ENCODE assay signal across 35 mouse cellular contexts in the genomic region with DNA sequence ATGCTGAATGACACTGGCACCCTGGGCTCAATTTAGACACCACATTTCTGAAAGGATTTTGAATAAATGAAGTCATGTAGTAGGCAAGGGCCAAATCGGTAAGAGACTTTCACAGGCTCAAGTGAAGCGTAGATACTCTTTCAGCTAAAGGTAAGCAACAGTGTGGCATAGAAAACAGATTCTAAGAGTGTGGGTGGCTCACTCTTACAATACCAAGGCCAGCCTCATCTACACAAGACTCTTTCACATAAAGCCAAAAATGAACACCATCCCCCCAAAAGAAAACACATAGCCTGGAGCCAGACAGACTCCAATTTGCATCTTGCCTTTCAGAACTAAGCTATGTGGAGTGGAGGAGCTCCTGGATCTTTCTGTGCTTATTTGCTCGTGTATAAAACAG. TPM values are rescaled to one million over a fixed set of nuclear protein-coding genes. Genes with fewer than 3 reads are reported as not detected.
"Had no signal": no experiment of that assay in that cellular context is flagged by ENCODE, and none has a peak within 500 bp of the region (broad histone marks: within the 10 kb centered on the region; RNA-seq: fewer than 3 reads in every experiment).

No protein-coding gene starts in this region.

- H3K27me3 ChIP-seq: limb, embryonic 12.5 days; limb, embryonic 15.5 days; liver, embryonic 12.5 days; liver, embryonic 13.5 days; liver, embryonic 15.5 days; lung, embryonic 15.5 days; megakaryocyte, embryonic 14.5 days; midbrain, embryonic 12.5 days; midbrain, embryonic 15.5 days; neural tube, embryonic 12.5 days had no signal

- H3K27ac ChIP-seq: limb, embryonic 10.5 days; limb, embryonic 12.5 days; limb, embryonic 13.5 days; limb, embryonic 15.5 days; liver, embryonic 12.5 days; liver, embryonic 13.5 days; liver, embryonic 14.5 days; liver, embryonic 15.5 days; lung, embryonic 15.5 days; macrophage; midbrain, embryonic 10.5 days; midbrain, embryonic 12.5 days; midbrain, embryonic 13.5 days; midbrain, embryonic 15.5 days; neural tube, embryonic 12.5 days had no signal

- H3K4me2 ChIP-seq: limb, embryonic 12.5 days; limb, embryonic 13.5 days; limb, embryonic 15.5 days; liver, embryonic 11.5 days; liver, embryonic 12.5 days; liver, embryonic 13.5 days; liver, embryonic 15.5 days; lung, embryonic 14.5 days; lung, embryonic 15.5 days; midbrain, embryonic 11.5 days; midbrain, embryonic 12.5 days; midbrain, embryonic 13.5 days; midbrain, embryonic 15.5 days; neural tube, embryonic 12.5 days had no signal

- H3K9ac ChIP-seq: limb, embryonic 12.5 days; limb, embryonic 13.5 days; limb, embryonic 15.5 days; liver, embryonic 12.5 days; liver, embryonic 13.5 days; liver, embryonic 14.5 days; liver, embryonic 15.5 days; liver, postnatal 0 days; lung, embryonic 14.5 days; lung, embryonic 15.5 days; midbrain, embryonic 12.5 days; midbrain, embryonic 13.5 days; midbrain, embryonic 15.5 days; neural tube, embryonic 12.5 days had no signal

- DNase-seq: left cerebral cortex, postnatal 4 days; liver; liver, embryonic 13.5 days; liver, postnatal 0 days; lung, adult 18-20 months; lung, adult 2 months; lung, embryonic 14.5 days; lung, postnatal 10 days; lung, postnatal 14 days; lung, postnatal 36 days; lung, postnatal 4 days; midbrain, embryonic 14.5 days had no signal

- H3K4me3 ChIP-seq: limb, embryonic 10.5 days; limb, embryonic 12.5 days; limb, embryonic 13.5 days; limb, embryonic 15.5 days; liver, embryonic 12.5 days; liver, embryonic 13.5 days; liver, embryonic 15.5 days; lung, embryonic 15.5 days; megakaryocyte, embryonic 14.5 days; midbrain, embryonic 10.5 days; midbrain, embryonic 12.5 days; midbrain, embryonic 13.5 days; midbrain, embryonic 15.5 days; myocyte; neural tube, embryonic 12.5 days had no signal

- H3K36me3 ChIP-seq: limb, embryonic 10.5 days; limb, embryonic 12.5 days; limb, embryonic 13.5 days; limb, embryonic 15.5 days; liver, embryonic 12.5 days; liver, embryonic 13.5 days; liver, embryonic 15.5 days; lung, embryonic 15.5 days; midbrain, embryonic 10.5 days; midbrain, embryonic 12.5 days; midbrain, embryonic 13.5 days; midbrain, embryonic 15.5 days; neural tube, embryonic 12.5 days had no signal

- H3K4me1 ChIP-seq: limb, embryonic 10.5 days; limb, embryonic 12.5 days; limb, embryonic 13.5 days; limb, embryonic 15.5 days; liver, embryonic 12.5 days; liver, embryonic 13.5 days; liver, embryonic 15.5 days; lung, embryonic 15.5 days; megakaryocyte, embryonic 14.5 days; midbrain, embryonic 10.5 days; midbrain, embryonic 12.5 days; midbrain, embryonic 13.5 days; midbrain, embryonic 15.5 days; neural tube, embryonic 12.5 days had no signal

- ATAC-seq: liver, embryonic 12.5 days; liver, postnatal 0 days; lung, postnatal 0 days; midbrain, embryonic 13.5 days; midbrain, embryonic 15.5 days; midbrain, embryonic 16.5 days had no signal

- H3K9me3 ChIP-seq: limb, embryonic 10.5 days; limb, embryonic 12.5 days; limb, embryonic 13.5 days; limb, embryonic 15.5 days; liver, embryonic 12.5 days; liver, embryonic 13.5 days; liver, embryonic 15.5 days; lung, embryonic 15.5 days; megakaryocyte, embryonic 14.5 days; midbrain, embryonic 10.5 days; midbrain, embryonic 12.5 days; midbrain, embryonic 13.5 days; midbrain, embryonic 15.5 days; neural tube, embryonic 12.5 days had no signal

RNA-seq across cellular contexts. Expression of a gene that starts 7.9 kb away (rescaled TPM):
- total RNA-seq: megakaryocyte, adult 5-6 weeks; megakaryocyte-erythroid progenitor cell, adult 5-6 weeks; monocyte, adult 5-6 weeks had no signal
- polyA plus RNA-seq: macrophage, myocyte had no signal
